Mouse (Mus musculus) CH12.LX (cell line): ENCODE results near the gene Vmn2r115.

ENCODE experiments used
- CTCF ChIP-seq, 2 experiments: IDR thresholded peaks in 1 of 2; conservative IDR thresholded peaks in 1 of 2; 2 replicates each; pipeline ENCODE4 v1.5.1; 2011 to 2012; ENCODE audit warnings: low read depth in 2 of 2, low read length in 2 of 2, improper control_type of control experiment in 1 of 2, inconsistent platforms in 1 of 2, mild to moderate bottlenecking in 1 of 2, moderate library complexity in 1 of 2
- ETS1 ChIP-seq: conservative IDR thresholded peaks from 2 replicates; pipeline ENCODE4 v1.6.1; 2012; ENCODE audit warnings: low read depth, mild to moderate bottlenecking, inconsistent platforms, low read length, improper control_type of control experiment, moderate library complexity
- GABPA ChIP-seq: IDR thresholded peaks from 2 replicates; pipeline ENCODE4 v1.6.1; 2012; ENCODE audit warnings: low read depth, low read length, improper control_type of control experiment, inconsistent platforms; ENCODE audit not compliant: insufficient replicate concordance
- HCFC1 ChIP-seq: IDR thresholded peaks from 2 replicates; pipeline ENCODE4 v1.6.1; 2012; ENCODE audit warnings: low read depth, mild to moderate bottlenecking, inconsistent platforms, low read length, improper control_type of control experiment
- NRF1 ChIP-seq: IDR thresholded peaks from 2 replicates; pipeline ENCODE4 v1.6.1; 2014; ENCODE audit warnings: low read depth, mild to moderate bottlenecking, inconsistent platforms, low read length, improper control_type of control experiment, moderate library complexity
- POLR2A ChIP-seq: IDR thresholded peaks from 2 replicates; pipeline ENCODE4 v1.6.1; 2011; ENCODE audit warnings: low read depth, mild to moderate bottlenecking, improper control_type of control experiment, low read length
- SIN3A ChIP-seq: IDR thresholded peaks from 2 replicates; pipeline ENCODE4 v1.6.1; 2012; ENCODE audit warnings: low read length, improper control_type of control experiment, inconsistent platforms

DNA sequence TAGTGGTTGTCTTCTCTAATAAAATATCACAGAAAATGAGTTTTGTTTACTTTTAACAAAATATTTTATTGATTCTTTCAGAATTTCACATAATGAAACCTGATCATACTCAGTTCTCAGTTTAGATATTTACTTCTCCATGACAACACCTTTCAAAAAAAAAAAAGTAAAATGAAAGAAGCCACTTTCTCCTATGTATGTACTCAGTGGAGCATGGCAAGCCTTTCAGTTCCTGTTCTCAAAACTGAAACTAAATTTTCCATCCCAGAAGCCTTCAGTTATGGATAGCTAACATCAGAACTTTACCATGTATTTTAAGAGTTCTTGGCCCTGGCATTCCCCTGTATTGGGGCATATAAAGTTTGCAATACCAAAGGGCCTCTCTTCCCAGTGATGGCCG, 8.1 kb downstream of the Vmn2r115 start:
- no peak for TF ChIP-seq CTCF (conservative IDR thresholded peaks at IDR 0.05 in 1 of 2, IDR thresholded peaks at IDR 0.05 in 1 of 2; ENCODE audit: low read depth in 2 of 2, low read length in 2 of 2)
- TF ChIP-seq NRF1 = no peak
- TF ChIP-seq SIN3A = no peak
- TF ChIP-seq GABPA = no peak
- TF ChIP-seq ETS1 = no peak
- TF ChIP-seq HCFC1 = no peak
- no peak for TF ChIP-seq POLR2A
